ENCODE assay signal across 18 mouse cellular contexts in the genomic region with DNA sequence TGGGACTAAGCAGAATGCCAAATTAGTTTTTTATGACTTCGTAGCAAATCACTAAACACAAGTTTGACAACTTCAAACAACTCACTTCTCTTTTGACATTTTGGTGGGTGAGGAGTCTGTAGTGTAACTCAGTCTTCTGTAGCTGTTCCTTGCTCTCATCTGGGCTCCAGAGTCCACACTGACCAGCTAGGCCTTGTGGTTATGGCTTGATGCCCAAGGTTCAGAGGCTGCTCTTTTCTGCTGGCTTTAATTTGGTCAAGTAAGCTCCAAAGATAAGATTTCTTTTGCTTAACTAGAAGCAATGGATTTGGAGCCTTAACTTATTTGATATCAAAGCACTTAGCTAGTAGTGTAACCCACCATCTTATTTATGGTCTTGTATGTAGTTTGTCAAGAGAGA. TPM values are rescaled to one million over a fixed set of nuclear protein-coding genes. Genes with fewer than 3 reads are reported as not detected.
A peak's percentile ranks its signal among the peaks of the same experiment; 100 is the strongest.
DNase-seq lines count a peak whose midpoint lies in the region; ATAC-seq and TF ChIP-seq lines count a peak whose summit lies in the region.
"Had no signal": no experiment of that assay in that cellular context is flagged by ENCODE, and none has a peak within 500 bp of the region (broad histone marks: within the 10 kb centered on the region; RNA-seq: fewer than 3 reads in every experiment).

No protein-coding gene starts in this region.

- H3K4me1 ChIP-seq in kidney, adult 2 months (ENCODE audit: control insufficient read depth, insufficient read depth, low read length), result peaks cover 3% of the 10 kb centered on the region; the same call in 1 of the 2 replicates
- no peaks in the 10 kb centered on the region for H3K4me1 ChIP-seq in kidney, embryonic 14.5 days (ENCODE audit: control insufficient read depth, insufficient read depth, low read length)
- H3K4me1 ChIP-seq in kidney, postnatal 0 days (replicated peaks; ENCODE audit: insufficient read depth, low read length), result no peaks in the 10 kb centered on the region
- no peaks in the 10 kb centered on the region for H3K4me1 ChIP-seq in forebrain, embryonic 10.5 days
- H3K4me1 ChIP-seq: embryonic facial prominence, embryonic 15.5 days; forebrain, embryonic 13.5 days; hindbrain, embryonic 15.5 days; midbrain, embryonic 12.5 days had no signal

- H3K4me2 ChIP-seq in kidney, embryonic 14.5 days (replicated peaks; ENCODE audit: low read depth, low read length), result no peak overlapping the region
- H3K4me2 ChIP-seq in kidney, postnatal 0 days (ENCODE audit: low read length), result no peak overlapping the region
- H3K4me2 ChIP-seq: embryonic facial prominence, embryonic 15.5 days; forebrain, embryonic 13.5 days; hindbrain, embryonic 15.5 days; midbrain, embryonic 12.5 days had no signal

- no peak for TF ChIP-seq POLR2A in kidney, adult 2 months (IDR thresholded peaks at IDR 0.05; ENCODE audit: low read depth, low read length)

- H3K27me3 ChIP-seq in kidney, adult 2 months (replicated peaks; ENCODE audit: control insufficient read depth, insufficient read depth, low read length), result no peaks in the 10 kb centered on the region
- no peaks in the 10 kb centered on the region for H3K27me3 ChIP-seq in kidney, embryonic 14.5 days (ENCODE audit: control insufficient read depth, insufficient read depth, low read length)
- no peaks in the 10 kb centered on the region for H3K27me3 ChIP-seq in kidney, postnatal 0 days (ENCODE audit: insufficient read depth, low read length)
- no peaks in the 10 kb centered on the region for H3K27me3 ChIP-seq in forebrain, embryonic 10.5 days (ENCODE audit: poor library complexity, severe bottlenecking)
- H3K27me3 ChIP-seq: embryonic facial prominence, embryonic 15.5 days; forebrain, embryonic 13.5 days; hindbrain, embryonic 15.5 days; midbrain, embryonic 12.5 days had no signal

- peaks cover 2% of the 10 kb centered on the region; the same call in 1 of the 2 replicates for H3K36me3 ChIP-seq in kidney, adult 2 months (ENCODE audit: control insufficient read depth, insufficient read depth, low read length)
- no peaks in the 10 kb centered on the region; the same call in 1 of the 2 replicates for H3K36me3 ChIP-seq in kidney, embryonic 14.5 days (ENCODE audit: control insufficient read depth, insufficient read depth, low read length)
- H3K36me3 ChIP-seq in kidney, postnatal 0 days (ENCODE audit: insufficient read depth, low read length), result 0 out of 2 replicates have a peak, but pooled peaks cover 3% of the 10 kb centered on the region
- peaks cover 5% of the 10 kb centered on the region for H3K36me3 ChIP-seq in forebrain, embryonic 10.5 days (replicated peaks)

- TF ChIP-seq CTCF in kidney, adult 2 months (conservative IDR thresholded peaks at IDR 0.05; ENCODE audit: insufficient read depth, insufficient read length, low read depth, low read length), result no peak
- TF ChIP-seq CTCF in kidney, postnatal 0 days (IDR thresholded peaks at IDR 0.05; ENCODE audit: low read depth), result no peak

- WGBS in kidney, adult 2 months, result 59% methylated on average over 1 of the region's 1 CpGs
- 94% methylated on average over 1 of the region's 1 CpGs for WGBS in kidney, embryonic 14.5 days
- 90% methylated on average over 1 of the region's 1 CpGs for WGBS in kidney, postnatal 0 days
- 90% methylated on average over 1 of the region's 1 CpGs for WGBS in forebrain, embryonic 10.5 days

- H3K9ac ChIP-seq in kidney, embryonic 14.5 days (ENCODE audit: low read depth, low read length), result no peak overlapping the region
- H3K9ac ChIP-seq in kidney, postnatal 0 days (ENCODE audit: low read depth, low read length), result no peak overlapping the region
- H3K9ac ChIP-seq: embryonic facial prominence, embryonic 15.5 days; forebrain, embryonic 13.5 days; hindbrain, embryonic 15.5 days; liver, embryonic 14.5 days; midbrain, embryonic 12.5 days had no signal

- H3K9me3 ChIP-seq in kidney, embryonic 14.5 days (ENCODE audit: control insufficient read depth, low read length), result no peaks in the 10 kb centered on the region
- no peaks in the 10 kb centered on the region for H3K9me3 ChIP-seq in kidney, postnatal 0 days (replicated peaks; ENCODE audit: low read length)
- no peaks in the 10 kb centered on the region for H3K9me3 ChIP-seq in forebrain, embryonic 10.5 days
- H3K9me3 ChIP-seq: embryonic facial prominence, embryonic 15.5 days; forebrain, embryonic 13.5 days; G1E; hindbrain, embryonic 15.5 days; midbrain, embryonic 12.5 days had no signal

- H3K4me3 ChIP-seq in kidney, adult 2 months (ENCODE audit: insufficient read depth, low read depth, low read length), result no peak overlapping the region
- no peak overlapping the region for H3K4me3 ChIP-seq in kidney, embryonic 14.5 days (ENCODE audit: low read length)
- H3K4me3 ChIP-seq in kidney, postnatal 0 days (replicated peaks; ENCODE audit: low read depth, low read length), result no peak overlapping the region
- H3K4me3 ChIP-seq in forebrain, embryonic 10.5 days, result no peak overlapping the region
- H3K4me3 ChIP-seq: embryonic facial prominence, embryonic 15.5 days; forebrain, embryonic 13.5 days; hindbrain, embryonic 15.5 days; midbrain, embryonic 12.5 days had no signal

- DNase-seq in kidney, adult 2 months, result peak; percentile 90
- DNase-seq in 416B (ENCODE audit: low read depth), result peak; percentile 69
- DNase-seq in adrenal gland, adult 2 months, result peak; percentile 77
- DNase-seq in kidney, postnatal 0 days (ENCODE audit: low spot score), result peak; percentile 4
- DNase-seq in forebrain, embryonic 10.5 days (ENCODE audit: extremely low spot score, low spot score), result no peak
- no peak for DNase-seq in thymus, postnatal 25 days
- no peak for DNase-seq in thymus, postnatal 14 days
- DNase-seq: cerebellum, adult 11-12 months; left cerebral cortex, postnatal 4 days; lung, postnatal 4 days had no signal

- ATAC-seq in kidney, embryonic 14.5 days (ENCODE audit: low FRiP score, low TSS enrichment), result no peak
- ATAC-seq in kidney, postnatal 0 days (replicated peaks; ENCODE audit: low FRiP score, low read depth), result no peak
- ATAC-seq: forebrain, embryonic 13.5 days; intestine, postnatal 0 days had no signal

- no peak overlapping the region; the same call in 1 of the 2 replicates for H3K27ac ChIP-seq in kidney, adult 2 months (ENCODE audit: insufficient read depth, low read depth, low read length)
- no peak overlapping the region for H3K27ac ChIP-seq in kidney, embryonic 14.5 days (ENCODE audit: low read depth, low read length)
- no peak overlapping the region for H3K27ac ChIP-seq in kidney, postnatal 0 days
- H3K27ac ChIP-seq in forebrain, embryonic 10.5 days, result no peak overlapping the region
- H3K27ac ChIP-seq: embryonic facial prominence, embryonic 15.5 days; forebrain, embryonic 13.5 days; hindbrain, embryonic 15.5 days; liver, embryonic 14.5 days; midbrain, embryonic 12.5 days had no signal

RNA-seq across cellular contexts. Expression of gene Herc2, which starts 14.9 kb away (rescaled TPM):
- 16.1 and 19.0 TPM in 2 replicates for polyA plus RNA-seq in kidney, adult 2 months (2012; rRNA removed)
- polyA plus RNA-seq in kidney, embryonic 14.5 days (2014; fragmentation: Nextera tagmentation; extraction: Ambion mirVana), result 19.8 and 27.9 TPM in 2 replicates
- 10 to 100 TPM; 45.0 to 50.8 TPM for total RNA-seq in adrenal gland, adult 2 months (2021)
- 11.3 and 12.9 TPM in 2 replicates for polyA plus RNA-seq in adrenal gland, adult 2 months (2012; rRNA removed)
- 15.6 and 18.5 TPM in 2 replicates for polyA plus RNA-seq in kidney, postnatal 0 days (2015; fragmentation: Nextera tagmentation; extraction: Ambion mirVana)
- 19.0 and 19.8 TPM in 2 replicates for polyA plus RNA-seq in forebrain, embryonic 10.5 days (2016; fragmentation: Nextera tagmentation; extraction: Ambion mirVana)

RNA-seq across cellular contexts. Expression of gene Nipa1, which starts 45.1 kb away (rescaled TPM):
- polyA plus RNA-seq in kidney, adult 2 months (2012; rRNA removed), result 3.6 and 4.5 TPM in 2 replicates
- polyA plus RNA-seq in kidney, embryonic 14.5 days (2014; fragmentation: Nextera tagmentation; extraction: Ambion mirVana), result 3.3 and 4.4 TPM in 2 replicates
- total RNA-seq in adrenal gland, adult 2 months (2021), result 10 to 100 TPM in 1 of 2 experiments, 1 to 10 TPM in 1; 4.8 to 10.6 TPM
- polyA plus RNA-seq in adrenal gland, adult 2 months (2012; rRNA removed), result 3.3 and 4.1 TPM in 2 replicates
- polyA plus RNA-seq in kidney, postnatal 0 days (2015; fragmentation: Nextera tagmentation; extraction: Ambion mirVana), result 3.6 and 4.7 TPM in 2 replicates
- 6.4 and 6.5 TPM in 2 replicates for polyA plus RNA-seq in forebrain, embryonic 10.5 days (2016; fragmentation: Nextera tagmentation; extraction: Ambion mirVana)

Comparison
In these comparisons a context has a peak if more than half of its experiments do, and no peak if none do; other contexts are left out.
1. DNase-seq: peak in kidney, adult 2 months (single experiment), 416B (single experiment), adrenal gland, adult 2 months (single experiment) and kidney, postnatal 0 days (single experiment); none in forebrain, embryonic 10.5 days (single experiment), thymus, postnatal 25 days (single experiment) and thymus, postnatal 14 days (single experiment).